Mouse (Mus musculus) adrenal gland, adult 18-20 months (tissue): ENCODE results near the gene Edf1. TPM values are rescaled to one million over a fixed set of nuclear protein-coding genes. Genes with fewer than 3 reads are reported as not detected.

Source experiments
- DNase-seq, 2 experiments: peaks; one replicate each; pipeline ENCODE4 v3.0.0; 2021 to 2022; ENCODE audit warnings: low spot score in 2 of 2
- total RNA-seq, 2 experiments: library from RNA; stranded (reverse); gene quantifications; 1 replicate in 1 of 2; 2 replicates in 1 of 2; pipeline ENCODE4 v1.2.3; 2021

The Edf1 gene
- total RNA-seq, 2 experiments from 2014 or later: 302 to 308 TPM

GRCm38 (mm10) chr2:25580621-25581101 lies 23.0 kb downstream of the Edf1 start:
- DNase-seq: no peak

GRCm38 (mm10) chr2:25581294-25581864 lies 23.7 kb downstream of the Edf1 start, which contains the start of gene Ajm1:
Gene Ajm1 (minus strand): TSS chr2:25581757.
- DNase-seq: peak in 1 of 2 experiments; percentile 56

- DNase-seq: no peak
These were observed 24.3 kb downstream of the Edf1 start for GRCm38 (mm10) chr2:25581901-25582301.

- no peak for DNase-seq
These were observed 24.9 kb downstream of the Edf1 start for GRCm38 (mm10) chr2:25582466-25583119.

GRCm38 (mm10) chr2:25583120-25583481 lies 25.5 kb downstream of the Edf1 start:
- no peak for DNase-seq

GRCm38 (mm10) chr2:25583571-25583970 lies 25.9 kb downstream of the Edf1 start:
- no peak for DNase-seq

GRCm38 (mm10) chr2:25584152-25584551 lies 26.5 kb downstream of the Edf1 start:
- no peak for DNase-seq

GRCm38 (mm10) chr2:25584856-25585255 lies 27.2 kb downstream of the Edf1 start:
- DNase-seq: no peak

GRCm38 (mm10) chr2:25585601-25586000 lies 28.0 kb downstream of the Edf1 start:
- no peak for DNase-seq

GRCm38 (mm10) chr2:25587290-25587689 lies 29.6 kb downstream of the Edf1 start:
- DNase-seq: no peak

- DNase-seq: no peak
These were observed 30.7 kb downstream of the Edf1 start for GRCm38 (mm10) chr2:25588227-25588907.

- DNase-seq: no peak
These were observed 34.2 kb downstream of the Edf1 start for GRCm38 (mm10) chr2:25591863-25592262.

- no peak for DNase-seq
These were observed 39.3 kb downstream of the Edf1 start for GRCm38 (mm10) chr2:25596765-25597510.

GRCm38 (mm10) chr2:25598749-25599148 lies 41.1 kb downstream of the Edf1 start:
- no peak for DNase-seq

- no peak for DNase-seq
These were observed 42.4 kb downstream of the Edf1 start for GRCm38 (mm10) chr2:25600037-25600436.

- no peak for DNase-seq
These were observed 44.9 kb downstream of the Edf1 start for GRCm38 (mm10) chr2:25602526-25602925.

GRCm38 (mm10) chr2:25607761-25608622 lies 50.3 kb downstream of the Edf1 start, which contains the start of gene Rabl6:
Gene Rabl6 (minus strand): TSS chr2:25608521.
- DNase-seq: peak; percentile 89 to 91

GRCm38 (mm10) chr2:25608671-25609070 lies 51.0 kb downstream of the Edf1 start:
- no peak for DNase-seq
